Mouse (Mus musculus): ENCODE measurements around the gene Mgarp. TPM values are rescaled to one million over a fixed set of nuclear protein-coding genes. Genes with fewer than 3 reads are reported as not detected.
A peak's percentile ranks its signal among the peaks of the same experiment; 100 is the strongest.
"Not testable (repeated sequence)": the region's sequence is repeated elsewhere in the genome, so short reads cannot be mapped to it uniquely, and the experiment has no call there.

Gene Mgarp
- polyA plus RNA-seq, 1 experiment: 0.18 TPM

DNA sequence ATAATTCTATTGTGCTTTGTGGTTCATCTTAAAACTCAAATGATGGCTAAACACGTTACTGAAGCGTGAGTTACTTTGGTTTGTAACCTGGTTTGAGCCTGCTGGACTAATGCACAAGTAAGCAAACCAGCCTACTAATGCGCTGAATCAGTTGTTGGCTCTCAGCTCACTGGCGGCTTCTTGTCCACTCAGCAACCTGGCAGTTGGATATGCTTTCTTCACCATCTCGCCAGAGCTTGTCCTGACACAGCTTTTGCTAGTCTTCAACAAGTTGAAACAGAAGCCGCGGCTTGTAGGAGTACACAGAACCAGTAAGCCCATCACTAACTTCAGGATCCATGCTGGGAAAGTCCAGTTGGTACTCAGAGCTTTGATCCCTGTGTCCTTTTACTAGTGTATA, 15.9 kb upstream of the Mgarp start:
- no peak for DNase-seq
- H3K27ac ChIP-seq (ENCODE audit: control insufficient read depth, insufficient read depth, low read length): no peak overlapping the region
- no peak overlapping the region for H3K4me3 ChIP-seq (ENCODE audit: control insufficient read depth, insufficient read depth, low read length)
- no peaks in the 10 kb centered on the region for H3K27me3 ChIP-seq (ENCODE audit: control insufficient read depth, insufficient read depth, low read length)
- WGBS: 92% methylated on average over 7 of the region's 7 CpGs
- no peak for TF ChIP-seq CTCF (IDR thresholded peaks at IDR 0.05; ENCODE audit: borderline replicate concordance, control insufficient read depth, extremely low read depth, insufficient read depth, low read length, poor library complexity)
- H3K4me1 ChIP-seq (replicated peaks; ENCODE audit: control insufficient read depth, insufficient read depth, low read length): peaks cover 8% of the 10 kb centered on the region
- no peaks in the 10 kb centered on the region for H3K36me3 ChIP-seq (ENCODE audit: control insufficient read depth, insufficient read depth, low read length)

DNA sequence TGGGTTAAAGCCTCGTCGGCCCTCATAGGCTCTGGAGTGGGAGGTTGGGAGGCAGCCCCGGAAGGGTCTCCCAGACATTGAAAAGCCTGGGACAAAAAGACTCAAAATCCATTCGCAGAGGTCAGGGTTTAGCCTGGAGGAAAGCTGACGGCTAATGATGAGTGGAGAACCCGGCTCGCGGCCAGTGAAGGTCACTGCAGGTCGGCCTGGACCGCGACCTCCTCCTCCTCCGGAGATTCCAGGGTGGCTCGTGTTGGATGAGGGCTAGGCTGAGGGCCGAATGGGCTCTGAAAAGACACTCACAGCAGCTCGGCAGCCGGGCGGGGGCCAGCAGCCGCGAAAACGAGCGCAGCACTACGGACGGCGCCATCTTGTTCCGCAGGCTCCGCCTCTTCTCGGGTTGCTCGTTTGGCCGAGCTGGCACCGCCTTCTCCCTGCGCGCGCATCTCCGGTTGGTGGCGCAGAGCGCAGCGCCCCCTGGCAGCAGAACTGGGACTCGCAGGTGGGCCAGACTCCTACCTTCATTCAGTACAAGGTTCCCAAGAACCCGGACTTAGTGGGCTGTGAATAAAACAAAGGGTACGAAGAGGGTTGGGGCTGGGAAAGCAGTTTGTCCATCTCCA, 12.1 kb upstream of the Mgarp start, which contains the start of gene Ndufc1:
TSS of gene Ndufc1 (minus strand) at position 428 of the 623 bp plus-strand sequence.
- TF ChIP-seq CTCF (IDR thresholded peaks at IDR 0.05; ENCODE audit: borderline replicate concordance, control insufficient read depth, extremely low read depth, insufficient read depth, low read length, poor library complexity): peak; percentile 97
- TF ChIP-seq POLR2A (IDR thresholded peaks at IDR 0.05; ENCODE audit: control insufficient read depth, extremely low read depth, insufficient read depth, low read length, poor library complexity): peak; percentile 82; the same call in 1 of the 2 replicates
- Histone ChIP-seq H3K4me3 (ENCODE audit: control insufficient read depth, insufficient read depth, low read length) (peak within 1 kb of the TSS; percentile 79), H3K27me3 (ENCODE audit: control insufficient read depth, insufficient read depth, low read length) (no peaks in the 10 kb centered on the region), H3K4me1 (replicated peaks; ENCODE audit: control insufficient read depth, insufficient read depth, low read length) (peaks cover 6% of the 10 kb centered on the region), H3K27ac (ENCODE audit: control insufficient read depth, insufficient read depth, low read length) (no peak within 1 kb of the TSS), H3K36me3 (ENCODE audit: control insufficient read depth, insufficient read depth, low read length) (no peaks in the 10 kb centered on the region)
- peak; percentile 97 for DNase-seq
- WGBS: under 1% methylated on average over 40 of the region's 40 CpGs

DNA sequence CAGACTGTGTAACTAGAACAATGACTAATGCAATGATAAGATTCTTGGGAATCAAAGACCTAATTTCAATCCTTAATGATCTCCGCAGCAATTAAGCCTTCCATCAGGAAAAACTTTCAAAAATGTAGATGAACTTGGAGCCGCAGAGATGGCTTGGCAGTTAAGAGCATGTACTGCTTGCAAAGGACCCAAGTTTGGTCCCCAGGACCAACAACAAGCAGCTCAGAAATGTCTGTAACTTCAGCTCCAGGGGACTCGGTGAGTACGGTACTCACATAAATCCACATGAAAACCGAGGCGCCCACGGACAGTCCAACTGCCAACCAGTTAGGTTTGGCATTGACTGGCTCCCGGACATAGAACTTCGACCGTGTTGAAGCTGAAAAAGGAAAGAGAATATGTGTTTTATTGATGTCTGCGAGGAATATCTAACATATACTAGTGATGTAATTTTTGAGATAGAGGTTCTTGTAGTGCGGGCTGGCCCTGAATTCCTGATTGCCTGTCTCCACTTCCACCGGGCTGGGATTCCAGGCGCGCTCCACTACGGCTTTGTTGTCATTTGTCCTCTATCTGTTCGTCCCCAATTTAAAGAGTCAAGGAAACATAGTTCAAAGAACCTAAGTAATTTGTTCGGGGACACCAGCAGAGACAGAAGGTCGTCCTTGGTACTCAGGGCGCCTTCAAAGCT, 11.5 kb upstream of the Mgarp start:
- TF ChIP-seq CTCF (IDR thresholded peaks at IDR 0.05; ENCODE audit: borderline replicate concordance, control insufficient read depth, extremely low read depth, insufficient read depth, low read length, poor library complexity) (no peak), POLR2A (IDR thresholded peaks at IDR 0.05; ENCODE audit: control insufficient read depth, extremely low read depth, insufficient read depth, low read length, poor library complexity) (no peak)
- no peak for DNase-seq
- peak overlapping the region; percentile 79 for H3K4me3 ChIP-seq (ENCODE audit: control insufficient read depth, insufficient read depth, low read length)
- H3K4me1 ChIP-seq (replicated peaks; ENCODE audit: control insufficient read depth, insufficient read depth, low read length): peaks cover 6% of the 10 kb centered on the region
- WGBS: 36% methylated on average over 20 of the region's 20 CpGs
- no peaks in the 10 kb centered on the region for H3K36me3 ChIP-seq (ENCODE audit: control insufficient read depth, insufficient read depth, low read length)
- no peaks in the 10 kb centered on the region for H3K27me3 ChIP-seq (ENCODE audit: control insufficient read depth, insufficient read depth, low read length)
- H3K27ac ChIP-seq (ENCODE audit: control insufficient read depth, insufficient read depth, low read length): no peak overlapping the region

DNA sequence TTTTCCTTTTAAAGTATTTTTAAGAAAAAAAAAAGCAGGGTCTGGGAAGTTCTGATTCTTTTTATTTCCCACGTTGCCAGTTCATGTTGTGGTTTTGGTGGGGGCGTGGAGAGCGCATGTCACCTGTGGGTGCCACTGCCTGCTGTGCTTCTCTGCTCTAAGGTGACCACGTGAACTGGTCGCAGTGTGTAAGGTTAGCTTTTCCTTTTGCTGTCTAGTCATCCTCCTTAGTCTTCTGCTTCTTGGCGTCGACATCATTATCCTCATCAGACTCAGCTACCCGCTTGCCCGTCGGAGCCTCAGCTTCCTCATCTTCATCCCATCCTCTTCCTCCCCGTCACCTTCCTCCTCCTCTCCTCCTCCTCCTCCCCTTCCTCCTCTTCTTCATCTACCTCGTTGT, 6.1 kb upstream of the Mgarp start:
- Histone ChIP-seq H3K27ac (ENCODE audit: control insufficient read depth, insufficient read depth, low read length) (no peak overlapping the region), H3K27me3 (ENCODE audit: control insufficient read depth, insufficient read depth, low read length) (no peaks in the 10 kb centered on the region; the same call in 1 of the 2 replicates), H3K4me1 (replicated peaks; ENCODE audit: control insufficient read depth, insufficient read depth, low read length) (no peaks in the 10 kb centered on the region), H3K4me3 (ENCODE audit: control insufficient read depth, insufficient read depth, low read length) (no peak overlapping the region), H3K36me3 (ENCODE audit: control insufficient read depth, insufficient read depth, low read length) (no peaks in the 10 kb centered on the region)
- WGBS: 68% methylated on average over 12 of the region's 12 CpGs
- TF ChIP-seq POLR2A (IDR thresholded peaks at IDR 0.05; ENCODE audit: control insufficient read depth, extremely low read depth, insufficient read depth, low read length, poor library complexity): no peak
- TF ChIP-seq CTCF (IDR thresholded peaks at IDR 0.05; ENCODE audit: borderline replicate concordance, control insufficient read depth, extremely low read depth, insufficient read depth, low read length, poor library complexity): no peak
- DNase-seq: no peak

DNA sequence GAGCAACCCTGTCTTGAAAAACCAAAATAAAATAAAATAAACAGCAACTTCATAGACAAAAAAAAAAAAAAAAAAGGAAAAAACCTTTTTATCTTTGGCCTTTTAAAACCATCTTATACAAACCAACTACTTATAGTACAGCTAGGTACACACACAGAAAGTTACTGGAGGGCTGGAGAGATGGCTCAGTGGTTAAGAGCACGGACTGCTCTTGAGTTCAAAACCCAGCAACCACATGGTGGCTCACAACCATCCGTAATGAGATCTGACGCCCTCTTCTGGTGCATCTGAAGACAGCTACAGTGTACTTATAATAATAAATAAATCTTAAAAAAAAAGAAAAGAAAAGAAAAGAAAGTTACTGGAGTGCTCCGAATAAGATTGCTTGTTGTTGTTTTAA, 5.5 kb upstream of the Mgarp start:
- 67% methylated on average over 4 of the region's 4 CpGs for WGBS
- not testable (repeated sequence) for H3K4me3 ChIP-seq (ENCODE audit: control insufficient read depth, insufficient read depth, low read length); H3K4me1 ChIP-seq (replicated peaks; ENCODE audit: control insufficient read depth, insufficient read depth, low read length); H3K36me3 ChIP-seq (ENCODE audit: control insufficient read depth, insufficient read depth, low read length); H3K27me3 ChIP-seq (ENCODE audit: control insufficient read depth, insufficient read depth, low read length); H3K27ac ChIP-seq (ENCODE audit: control insufficient read depth, insufficient read depth, low read length); DNase-seq

DNA sequence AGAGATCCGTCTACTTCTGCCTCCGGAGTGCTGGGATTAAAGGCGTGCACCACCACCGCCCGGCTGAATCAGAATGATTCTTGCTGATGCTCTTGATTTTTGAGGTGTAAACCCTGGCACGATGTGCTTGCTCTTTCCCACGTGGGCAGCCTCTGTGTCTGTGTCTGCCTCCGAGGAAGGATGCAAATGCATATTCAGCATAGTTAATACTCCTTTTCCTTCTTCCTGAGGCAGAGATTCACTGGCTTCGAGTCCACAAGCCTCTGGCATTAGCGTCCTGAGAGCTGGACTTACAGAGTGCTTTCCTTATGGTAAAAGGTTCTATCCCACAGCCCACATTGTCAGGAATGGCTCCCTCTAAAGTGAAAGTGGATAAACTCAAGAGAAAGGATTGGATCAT, 4.1 kb upstream of the Mgarp start:
- Histone ChIP-seq H3K4me3 (ENCODE audit: control insufficient read depth, insufficient read depth, low read length) (no peak overlapping the region), H3K27me3 (ENCODE audit: control insufficient read depth, insufficient read depth, low read length) (no peaks in the 10 kb centered on the region; the same call in 1 of the 2 replicates), H3K27ac (ENCODE audit: control insufficient read depth, insufficient read depth, low read length) (no peak overlapping the region), H3K4me1 (replicated peaks; ENCODE audit: control insufficient read depth, insufficient read depth, low read length) (peaks cover 5% of the 10 kb centered on the region), H3K36me3 (ENCODE audit: control insufficient read depth, insufficient read depth, low read length) (no peaks in the 10 kb centered on the region)
- no peak for DNase-seq
- TF ChIP-seq POLR2A (IDR thresholded peaks at IDR 0.05; ENCODE audit: control insufficient read depth, extremely low read depth, insufficient read depth, low read length, poor library complexity) (no peak), CTCF (IDR thresholded peaks at IDR 0.05; ENCODE audit: borderline replicate concordance, control insufficient read depth, extremely low read depth, insufficient read depth, low read length, poor library complexity) (no peak)
- 80% methylated on average over 10 of the region's 10 CpGs for WGBS

DNA sequence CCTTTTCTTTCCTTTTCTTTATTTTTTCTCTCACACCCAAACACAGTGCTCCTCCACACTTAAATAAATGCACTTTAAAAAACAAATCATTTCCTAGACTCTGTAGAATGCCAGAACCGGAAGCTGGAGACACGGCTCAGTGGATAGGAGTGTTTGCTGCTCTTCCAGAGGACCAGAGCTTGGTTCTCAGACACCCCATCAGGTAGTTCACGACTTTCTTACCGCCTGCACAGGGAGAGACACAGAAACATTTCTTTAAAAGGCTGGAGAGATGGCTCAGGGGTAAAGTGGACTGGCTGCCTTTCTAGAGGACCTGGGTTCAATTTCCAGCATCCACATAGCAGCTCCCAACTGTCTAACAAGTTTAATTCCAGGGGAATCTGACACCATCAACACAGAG, 3.0 kb upstream of the Mgarp start:
- Histone ChIP-seq H3K27ac (ENCODE audit: control insufficient read depth, insufficient read depth, low read length) (no peak overlapping the region), H3K4me3 (ENCODE audit: control insufficient read depth, insufficient read depth, low read length) (no peak overlapping the region), H3K36me3 (ENCODE audit: control insufficient read depth, insufficient read depth, low read length) (no peaks in the 10 kb centered on the region), H3K27me3 (ENCODE audit: control insufficient read depth, insufficient read depth, low read length) (no peaks in the 10 kb centered on the region; the same call in 1 of the 2 replicates), H3K4me1 (replicated peaks; ENCODE audit: control insufficient read depth, insufficient read depth, low read length) (peaks cover 5% of the 10 kb centered on the region)
- DNase-seq: no peak
- TF ChIP-seq POLR2A (IDR thresholded peaks at IDR 0.05; ENCODE audit: control insufficient read depth, extremely low read depth, insufficient read depth, low read length, poor library complexity): no peak
- TF ChIP-seq CTCF (IDR thresholded peaks at IDR 0.05; ENCODE audit: borderline replicate concordance, control insufficient read depth, extremely low read depth, insufficient read depth, low read length, poor library complexity): no peak
- 75% methylated on average over 4 of the region's 4 CpGs for WGBS

Data from thymus, adult 2 months (tissue).